ENCODE assay signal across 13 mouse cellular contexts in the genomic region with DNA sequence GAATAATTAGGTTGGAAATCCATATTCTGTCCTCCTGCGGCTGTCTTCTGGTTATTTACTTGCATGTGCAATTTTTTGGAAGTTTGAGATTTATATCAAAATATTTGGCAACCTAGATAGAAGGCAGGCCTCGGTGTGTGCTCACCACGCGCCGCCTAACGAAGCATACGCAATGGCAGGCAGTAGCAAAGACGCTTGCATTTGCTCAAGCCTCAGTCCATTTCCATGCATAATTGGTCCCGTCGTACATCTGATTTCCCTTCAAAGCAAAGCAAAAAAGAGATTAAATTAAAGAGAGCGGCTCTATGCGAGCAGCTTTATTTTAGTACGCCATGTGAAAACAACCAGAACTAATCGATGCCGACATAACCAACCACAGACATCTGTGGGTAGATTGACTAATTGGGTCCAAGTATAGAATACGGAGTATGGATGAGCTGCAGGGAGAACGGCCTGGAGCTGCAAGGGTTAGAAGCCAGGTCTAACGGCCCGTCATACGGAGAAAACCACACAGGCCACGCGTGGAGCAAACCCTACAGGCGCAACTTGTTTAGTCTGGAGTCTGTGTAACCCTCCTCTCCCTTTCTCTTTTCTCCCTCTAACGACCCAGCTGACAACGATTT. TPM values are rescaled to one million over a fixed set of nuclear protein-coding genes. Genes with fewer than 3 reads are reported as not detected.
DNase-seq lines count a peak whose midpoint lies in the region; ATAC-seq and TF ChIP-seq lines count a peak whose summit lies in the region.
"Had no signal": no experiment of that assay in that cellular context is flagged by ENCODE, and none has a peak within 500 bp of the region (broad histone marks: within the 10 kb centered on the region; RNA-seq: fewer than 3 reads in every experiment).

No protein-coding gene starts in this region.

- peaks cover 6% of the 10 kb centered on the region; the same call in 1 of the 2 replicates for H3K4me1 ChIP-seq in forebrain, embryonic 14.5 days (ENCODE audit: control insufficient read depth, insufficient read depth, low read length)
- H3K4me1 ChIP-seq in midbrain, embryonic 15.5 days: 0 out of 2 replicates have a peak, but pooled peaks cover 7% of the 10 kb centered on the region
- no peaks in the 10 kb centered on the region for H3K4me1 ChIP-seq in thymus, adult 2 months (replicated peaks; ENCODE audit: control insufficient read depth, insufficient read depth, low read length)
- H3K4me1 ChIP-seq: stomach, embryonic 15.5 days had no signal

- H3K4me3 ChIP-seq in layer of hippocampus, adult 2 months: no peak overlapping the region
- 0 out of 2 replicates have a peak overlapping the region, but pooled peaks have one; percentile 11 for H3K4me3 ChIP-seq in forebrain, embryonic 14.5 days (ENCODE audit: low read depth, low read length)
- 0 out of 2 replicates have a peak overlapping the region, but pooled peaks have one; percentile 5 for H3K4me3 ChIP-seq in midbrain, embryonic 15.5 days
- H3K4me3 ChIP-seq in thymus, adult 2 months (ENCODE audit: control insufficient read depth, insufficient read depth, low read length): no peak overlapping the region
- H3K4me3 ChIP-seq: stomach, embryonic 15.5 days had no signal

- H3K27me3 ChIP-seq in forebrain, embryonic 14.5 days (replicated peaks; ENCODE audit: control insufficient read depth, insufficient read depth, low read length): no peaks in the 10 kb centered on the region
- no peaks in the 10 kb centered on the region for H3K27me3 ChIP-seq in midbrain, embryonic 15.5 days (replicated peaks)
- H3K27me3 ChIP-seq in thymus, adult 2 months (ENCODE audit: control insufficient read depth, insufficient read depth, low read length): no peaks in the 10 kb centered on the region
- H3K27me3 ChIP-seq: Patski; stomach, embryonic 15.5 days had no signal

- no peaks in the 10 kb centered on the region for H3K36me3 ChIP-seq in forebrain, embryonic 14.5 days (ENCODE audit: control insufficient read depth, insufficient read depth, low read length)
- H3K36me3 ChIP-seq in midbrain, embryonic 15.5 days (replicated peaks): no peaks in the 10 kb centered on the region
- H3K36me3 ChIP-seq in thymus, adult 2 months (ENCODE audit: control insufficient read depth, insufficient read depth, low read length): no peaks in the 10 kb centered on the region
- H3K36me3 ChIP-seq: stomach, embryonic 15.5 days had no signal

- 0 out of 2 replicates have a peak, but pooled peaks have one; percentile 7 for TF ChIP-seq CTCF in layer of hippocampus, adult 2 months (conservative IDR thresholded peaks at IDR 0.05)
- no peak for TF ChIP-seq CTCF in brain, embryonic 14.5 days (IDR thresholded peaks at IDR 0.05; ENCODE audit: borderline replicate concordance, extremely low read depth, insufficient read depth, insufficient read length)
- TF ChIP-seq CTCF in thymus, adult 2 months (IDR thresholded peaks at IDR 0.05; ENCODE audit: borderline replicate concordance, control insufficient read depth, extremely low read depth, insufficient read depth, low read length, poor library complexity): no peak

- WGBS in forebrain, embryonic 14.5 days: 16% methylated on average over 25 of the region's 25 CpGs
- WGBS in midbrain, embryonic 15.5 days: 33% methylated on average over 25 of the region's 25 CpGs
- 97% methylated on average over 25 of the region's 25 CpGs for WGBS in thymus, adult 2 months

- H3K9ac ChIP-seq in forebrain, embryonic 14.5 days (ENCODE audit: low read length): 0 out of 2 replicates have a peak overlapping the region, but pooled peaks have one; percentile 21
- no peak overlapping the region for H3K9ac ChIP-seq in midbrain, embryonic 15.5 days
- H3K9ac ChIP-seq: stomach, embryonic 15.5 days had no signal

- peak overlapping the region; percentile 51; the same call in 1 of the 2 replicates for H3K27ac ChIP-seq in layer of hippocampus, adult 2 months
- H3K27ac ChIP-seq in forebrain, embryonic 14.5 days (ENCODE audit: low read depth, low read length): no peak overlapping the region
- peak overlapping the region; percentile 20; the same call in 1 of the 2 replicates for H3K27ac ChIP-seq in midbrain, embryonic 15.5 days
- H3K27ac ChIP-seq in thymus, adult 2 months (ENCODE audit: control insufficient read depth, insufficient read depth, low read length): no peak overlapping the region
- H3K27ac ChIP-seq: stomach, embryonic 15.5 days had no signal

- peak in 1 of 2 experiments; percentile 27 for DNase-seq in layer of hippocampus, adult 2 months (ENCODE audit: low spot score in 2 of 2)
- no peak for DNase-seq in layer of hippocampus, postnatal 10 days (ENCODE audit: low spot score in 2 of 2)
- peak; percentile 78 for DNase-seq in brain, embryonic 14.5 days (ENCODE audit: low read depth)
- DNase-seq in forebrain, embryonic 14.5 days (ENCODE audit: low spot score): peak; percentile 58
- DNase-seq in thymus, adult 2 months: no peak
- DNase-seq in right cerebral cortex, adult 18-20 months: no peak
- no peak for DNase-seq in urinary bladder, adult 2 months (ENCODE audit: low spot score)
- DNase-seq: adrenal gland, postnatal 36 days; kidney, adult 8-10 months; lung, adult 2 months had no signal

- peak; percentile 44; the same call in 1 of the 2 replicates for ATAC-seq in forebrain, embryonic 14.5 days
- ATAC-seq in midbrain, embryonic 15.5 days (replicated peaks): peak; percentile 73
- ATAC-seq: Patski had no signal

- TF ChIP-seq POLR2A in brain, embryonic 14.5 days (IDR thresholded peaks at IDR 0.05; ENCODE audit: borderline replicate concordance, extremely low read depth, insufficient read depth, insufficient read length, poor library complexity, severe bottlenecking): no peak
- no peak for TF ChIP-seq POLR2A in thymus, adult 2 months (IDR thresholded peaks at IDR 0.05; ENCODE audit: control insufficient read depth, extremely low read depth, insufficient read depth, low read length, poor library complexity)

- peak overlapping the region; percentile 42 for H3K4me2 ChIP-seq in forebrain, embryonic 14.5 days (ENCODE audit: low read length)
- H3K4me2 ChIP-seq in midbrain, embryonic 15.5 days: peak overlapping the region; percentile 27
- H3K4me2 ChIP-seq: stomach, embryonic 15.5 days had no signal

- H3K9me3 ChIP-seq in forebrain, embryonic 14.5 days (replicated peaks; ENCODE audit: control insufficient read depth, low read length): no peaks in the 10 kb centered on the region
- H3K9me3 ChIP-seq in midbrain, embryonic 15.5 days: no peaks in the 10 kb centered on the region
- H3K9me3 ChIP-seq: stomach, embryonic 15.5 days had no signal

RNA-seq across cellular contexts. Expression of gene Rpl31, which starts 55.2 kb away (rescaled TPM):
- total RNA-seq in layer of hippocampus, adult 2 months (2021): 100 to 1,000 TPM; 538 to 549 TPM
- 100 to 1,000 TPM; 422 to 695 TPM for total RNA-seq in layer of hippocampus, postnatal 10 days (2021)
- polyA plus RNA-seq in brain, embryonic 14.5 days (2012; rRNA removed): 1,108 and 1,128 TPM in 2 replicates
- polyA plus RNA-seq in forebrain, embryonic 14.5 days (2014; fragmentation: Nextera tagmentation; extraction: Ambion mirVana): 341 and 533 TPM in 2 replicates
- 250 and 292 TPM in 2 replicates for polyA plus RNA-seq in midbrain, embryonic 15.5 days (2015; fragmentation: Nextera tagmentation; extraction: Ambion mirVana)
- polyA plus RNA-seq in thymus, adult 2 months (2012; rRNA removed): 336 and 375 TPM in 2 replicates
- polyA plus RNA-seq in urinary bladder, adult 2 months (2012; rRNA removed): 1,681 and 1,760 TPM in 2 replicates

Comparison
In these comparisons a context has a peak if more than half of its experiments do, and no peak if none do; other contexts are left out.
1. DNase-seq: peak in brain, embryonic 14.5 days (single experiment) and forebrain, embryonic 14.5 days (single experiment); none in layer of hippocampus, postnatal 10 days (0 of 2), thymus, adult 2 months (single experiment), right cerebral cortex, adult 18-20 months (single experiment) and urinary bladder, adult 2 months (single experiment).
2. H3K27ac ChIP-seq: peak in layer of hippocampus, adult 2 months (single experiment) and midbrain, embryonic 15.5 days (single experiment); none in forebrain, embryonic 14.5 days (single experiment) and thymus, adult 2 months (single experiment).
3. H3K4me3 ChIP-seq: peak in forebrain, embryonic 14.5 days (single experiment) and midbrain, embryonic 15.5 days (single experiment); none in layer of hippocampus, adult 2 months (single experiment) and thymus, adult 2 months (single experiment).